Mouse (Mus musculus): ENCODE measurements around the gene Lhx8. TPM values are rescaled to one million over a fixed set of nuclear protein-coding genes. Genes with fewer than 3 reads are reported as not detected.

Gene Lhx8
- polyA plus RNA-seq, 1 experiment from 2014 or later = 0.19 TPM

DNA sequence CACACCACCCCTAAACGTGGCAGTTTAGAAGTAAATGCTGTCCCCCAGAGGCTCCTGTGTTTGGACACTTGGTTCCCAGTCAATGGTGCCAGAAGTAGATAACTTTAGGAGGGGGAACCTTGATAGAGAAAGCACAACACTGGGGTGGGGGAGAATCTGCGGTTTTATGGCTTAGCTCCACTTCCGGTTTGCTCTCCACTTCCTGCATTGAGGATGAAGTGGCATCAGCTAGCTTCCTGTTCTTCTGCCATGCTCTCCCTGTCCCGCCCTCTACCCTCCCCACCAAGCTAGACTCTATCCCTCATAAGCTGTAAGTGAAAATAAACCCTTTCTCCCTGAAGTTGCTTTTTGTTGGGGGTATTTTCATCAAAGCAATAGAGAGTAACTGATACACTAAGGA, 29.4 kb downstream of the Lhx8 start:
- Histone ChIP-seq H3K27me3 (replicated peaks) (no peaks in the 10 kb centered on the region), H3K27ac (no peak overlapping the region), H3K9me3 (no peaks in the 10 kb centered on the region), H3K4me3 (replicated peaks) (no peak overlapping the region), H3K4me2 (replicated peaks) (no peak overlapping the region), H3K9ac (no peak overlapping the region), H3K36me3 (no peaks in the 10 kb centered on the region), H3K4me1 (replicated peaks) (no peaks in the 10 kb centered on the region)
- WGBS = 76% methylated on average over 4 of the region's 4 CpGs
- ATAC-seq = no peak

DNA sequence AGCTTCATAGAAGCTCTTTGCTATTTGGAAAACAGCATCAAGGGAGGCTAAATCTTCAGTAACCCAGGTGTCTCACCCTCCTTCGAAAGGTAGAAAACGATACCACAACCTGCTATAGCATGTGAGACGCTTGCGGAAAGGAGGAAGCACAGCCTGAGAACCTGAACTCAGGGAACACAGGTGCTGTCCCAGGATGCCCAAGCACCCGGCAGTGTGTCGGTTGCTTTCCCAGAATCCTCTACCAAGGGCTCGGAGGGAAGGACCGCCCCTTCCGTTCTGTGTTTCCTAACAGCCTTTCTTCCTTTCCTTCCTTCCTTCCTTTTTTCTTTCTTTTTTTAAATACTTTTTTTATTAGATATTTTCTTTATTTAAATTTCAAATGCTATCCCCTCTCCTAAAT, 30.5 kb downstream of the Lhx8 start:
- no peak overlapping the region for H3K4me2 ChIP-seq (replicated peaks)
- 91% methylated on average over 9 of the region's 9 CpGs for WGBS

DNA sequence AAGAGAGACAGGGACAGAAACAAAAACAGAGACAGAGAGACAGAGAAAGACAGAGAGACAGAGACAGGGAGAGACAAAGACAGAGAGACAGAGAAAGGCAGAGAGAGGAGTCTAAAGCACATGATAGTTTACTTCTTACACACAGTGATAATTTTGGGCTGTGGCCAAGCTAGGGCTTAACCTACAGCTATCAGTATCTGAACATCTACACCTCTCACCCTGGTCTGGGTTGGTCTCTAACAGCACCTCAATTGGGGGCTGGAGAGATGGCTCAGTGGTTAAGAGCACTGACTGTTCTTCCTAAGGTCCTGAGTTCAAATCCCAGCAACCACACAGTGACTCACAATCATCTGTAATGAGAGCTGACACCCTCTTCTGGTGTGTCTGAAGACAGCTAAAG, 32.0 kb downstream of the Lhx8 start:
- Histone ChIP-seq H3K9me3 (no peaks in the 10 kb centered on the region), H3K27me3 (replicated peaks) (no peaks in the 10 kb centered on the region), H3K4me1 (replicated peaks) (no peaks in the 10 kb centered on the region), H3K9ac (no peak overlapping the region), H3K4me3 (replicated peaks) (no peak overlapping the region), H3K4me2 (replicated peaks) (no peak overlapping the region), H3K27ac (no peak overlapping the region), H3K36me3 (no peaks in the 10 kb centered on the region)
- no peak for ATAC-seq

More for the DNA sequence above, 30.5 kb downstream of the Lhx8 start:
- no peaks in the 10 kb centered on the region for H3K36me3 ChIP-seq
- no peak for ATAC-seq
- no peaks in the 10 kb centered on the region for H3K27me3 ChIP-seq (replicated peaks)
- H3K27ac ChIP-seq = no peak overlapping the region
- H3K4me1 ChIP-seq (replicated peaks) = no peaks in the 10 kb centered on the region
- no peak overlapping the region for H3K9ac ChIP-seq
- H3K9me3 ChIP-seq = no peaks in the 10 kb centered on the region
- no peak overlapping the region for H3K4me3 ChIP-seq (replicated peaks)

DNA sequence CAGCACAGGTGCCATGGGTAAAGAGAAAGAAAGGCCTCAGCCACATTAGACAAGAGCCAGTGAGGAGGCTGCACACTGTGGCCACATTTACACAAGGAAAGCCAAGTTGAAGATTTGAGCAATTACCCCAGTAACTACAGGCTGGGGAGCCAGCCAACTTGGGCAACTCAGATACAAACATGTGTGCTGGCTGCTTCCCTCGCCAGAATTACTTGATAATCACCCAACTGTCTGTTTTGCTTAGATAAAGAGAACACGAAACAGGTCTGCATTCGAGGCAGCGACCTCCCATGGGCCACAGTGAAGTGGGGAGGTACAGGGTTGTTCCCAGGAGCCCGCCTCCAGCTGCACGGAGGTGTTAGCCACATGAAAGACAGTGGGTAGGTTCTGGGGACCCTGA, 33.0 kb downstream of the Lhx8 start:
- no peak overlapping the region for H3K4me2 ChIP-seq (replicated peaks)
- no peaks in the 10 kb centered on the region for H3K27me3 ChIP-seq (replicated peaks)
- no peak overlapping the region for H3K9ac ChIP-seq
- no peaks in the 10 kb centered on the region for H3K4me1 ChIP-seq (replicated peaks)
- H3K27ac ChIP-seq = no peak overlapping the region
- H3K36me3 ChIP-seq = no peaks in the 10 kb centered on the region
- no peak for ATAC-seq
- 44% methylated on average over 6 of the region's 6 CpGs for WGBS
- H3K9me3 ChIP-seq = no peaks in the 10 kb centered on the region
- no peak overlapping the region for H3K4me3 ChIP-seq (replicated peaks)

DNA sequence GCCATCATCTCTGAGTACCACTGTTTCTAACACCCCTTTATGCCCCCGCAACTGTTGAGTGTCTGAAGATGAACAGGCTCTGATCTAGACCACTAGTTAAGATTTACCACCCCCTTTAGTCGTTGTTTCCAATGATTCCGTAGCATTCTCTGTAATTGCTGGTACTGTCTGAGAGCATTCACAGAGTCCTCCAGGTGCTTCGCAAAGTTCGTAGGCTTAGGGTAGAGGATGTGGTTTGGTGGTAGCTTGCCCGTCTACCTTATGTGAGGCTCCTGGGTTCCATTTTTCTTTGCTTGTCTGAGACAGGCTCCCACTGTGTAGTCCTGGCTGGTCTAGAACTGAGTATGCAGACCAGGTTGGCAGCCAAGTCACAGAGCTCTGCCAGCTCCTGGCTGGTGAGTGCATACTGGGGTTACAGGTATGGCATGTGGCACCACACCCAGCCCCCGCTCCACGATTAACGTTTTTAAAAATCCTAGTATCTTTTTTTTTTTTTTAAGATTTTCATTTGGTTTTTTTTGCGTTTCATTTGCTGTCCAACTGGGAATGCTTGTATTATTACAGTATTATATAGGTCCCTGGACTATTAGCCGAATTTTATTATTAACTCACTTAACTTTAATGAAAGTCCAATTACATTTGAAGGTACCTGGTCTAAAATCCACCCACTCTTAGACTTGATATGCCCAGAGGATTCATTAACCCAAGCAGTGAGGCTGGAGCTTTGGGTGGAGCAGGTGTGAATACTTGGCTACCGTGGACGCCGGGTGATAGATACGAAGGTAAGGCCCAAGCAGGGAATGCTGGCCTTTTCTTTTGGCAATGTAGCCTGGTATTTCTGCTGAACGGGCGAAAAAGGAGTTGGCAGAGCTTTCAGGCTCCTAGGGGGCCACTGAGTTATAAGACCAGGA, 35.3 kb downstream of the Lhx8 start:
- Histone ChIP-seq H3K27ac (no peak overlapping the region), H3K9ac (no peak overlapping the region), H3K27me3 (replicated peaks) (no peaks in the 10 kb centered on the region), H3K4me2 (replicated peaks) (no peak overlapping the region), H3K4me1 (replicated peaks) (no peaks in the 10 kb centered on the region), H3K9me3 (no peaks in the 10 kb centered on the region), H3K36me3 (no peaks in the 10 kb centered on the region), H3K4me3 (replicated peaks) (no peak overlapping the region)
- no peak for ATAC-seq
- WGBS = 93% methylated on average over 17 of the region's 17 CpGs

DNA sequence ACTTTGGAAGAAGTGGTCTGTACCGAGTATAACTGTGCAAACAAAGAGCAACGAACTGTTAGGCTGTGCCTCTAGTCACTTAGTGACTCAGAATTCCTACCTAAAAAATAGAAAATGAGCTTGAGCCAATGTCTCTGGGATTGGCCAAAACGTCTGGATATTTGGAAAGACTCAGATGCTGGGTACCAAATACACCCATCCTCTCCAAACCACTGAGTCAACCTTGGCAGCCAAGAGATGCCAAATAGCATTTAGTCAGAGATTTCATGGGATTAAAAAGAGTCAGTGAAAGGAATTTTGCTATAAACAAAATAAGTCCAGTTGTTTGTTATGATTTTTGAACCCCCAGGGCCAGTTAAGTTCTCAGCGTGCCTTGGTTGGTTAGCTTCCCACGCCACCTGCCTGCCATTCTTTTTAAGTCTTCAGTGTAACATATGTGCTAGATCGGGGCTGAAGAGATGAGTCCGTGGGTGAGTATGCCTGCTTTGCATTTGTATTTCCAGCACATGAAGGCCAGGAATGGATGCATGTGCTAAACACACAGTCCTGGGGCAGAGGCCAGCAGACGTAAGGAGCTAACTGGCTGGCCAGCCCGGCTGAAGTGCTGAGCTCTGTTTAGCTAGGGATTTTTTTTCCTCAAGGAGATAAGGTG, 36.5 kb downstream of the Lhx8 start:
- H3K27me3 ChIP-seq (replicated peaks) = no peaks in the 10 kb centered on the region
- no peak overlapping the region for H3K4me3 ChIP-seq (replicated peaks)
- no peak overlapping the region for H3K27ac ChIP-seq
- H3K9ac ChIP-seq = no peak overlapping the region
- no peaks in the 10 kb centered on the region for H3K4me1 ChIP-seq (replicated peaks)
- H3K36me3 ChIP-seq = no peaks in the 10 kb centered on the region
- H3K9me3 ChIP-seq = no peaks in the 10 kb centered on the region
- 64% methylated on average over 9 of the region's 9 CpGs for WGBS
- no peak overlapping the region for H3K4me2 ChIP-seq (replicated peaks)
- ATAC-seq = no peak

DNA sequence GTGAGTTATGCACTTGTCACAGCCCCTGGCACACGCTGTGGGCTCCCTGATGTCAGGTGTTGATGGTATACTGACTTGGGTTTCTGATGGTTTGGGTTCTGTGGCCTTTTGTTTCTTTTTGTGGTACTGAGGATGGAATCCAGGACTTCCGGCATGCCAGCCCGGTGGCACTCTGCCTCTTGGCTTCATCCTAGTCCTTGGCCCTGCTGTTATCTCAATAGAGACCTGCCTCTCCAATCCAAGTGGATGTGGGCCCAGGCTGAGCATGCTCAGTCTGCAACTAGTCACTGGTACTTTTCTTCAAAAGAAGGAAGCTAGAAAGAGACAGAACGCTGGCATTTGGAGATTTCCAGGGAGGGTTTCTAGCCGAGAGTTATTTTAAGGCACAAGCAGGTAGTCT, 38.3 kb downstream of the Lhx8 start:
- ATAC-seq = no peak
- no peaks in the 10 kb centered on the region for H3K27me3 ChIP-seq (replicated peaks)
- 80% methylated on average over 5 of the region's 5 CpGs for WGBS
- no peak overlapping the region for H3K27ac ChIP-seq
- H3K9ac ChIP-seq = no peak overlapping the region
- no peaks in the 10 kb centered on the region for H3K36me3 ChIP-seq
- H3K4me1 ChIP-seq (replicated peaks) = no peaks in the 10 kb centered on the region
- H3K9me3 ChIP-seq = no peaks in the 10 kb centered on the region
- no peak overlapping the region for H3K4me2 ChIP-seq (replicated peaks)
- no peak overlapping the region for H3K4me3 ChIP-seq (replicated peaks)

DNA sequence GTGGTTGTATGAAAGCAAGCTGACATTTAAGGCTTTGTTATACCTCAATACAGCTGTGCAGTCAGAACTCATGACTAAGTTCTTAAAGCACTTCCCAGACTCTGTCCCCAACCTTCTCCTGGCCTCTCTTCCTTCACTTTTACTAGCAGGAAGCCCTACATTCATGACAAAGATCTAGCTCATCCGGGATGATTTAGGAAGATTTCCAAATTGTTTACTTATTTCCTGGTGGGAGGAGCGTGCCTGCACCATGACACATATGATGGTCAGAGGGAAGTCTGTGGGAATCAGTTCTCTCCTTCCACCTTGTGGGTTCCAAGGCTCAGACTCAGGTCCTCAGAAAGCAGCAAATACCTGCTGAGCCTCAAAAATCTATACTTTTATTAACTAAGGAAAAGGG, 40.1 kb downstream of the Lhx8 start:
- no peaks in the 10 kb centered on the region for H3K27me3 ChIP-seq (replicated peaks)
- H3K36me3 ChIP-seq = no peaks in the 10 kb centered on the region
- 0 out of 2 replicates have a peak, but pooled peaks cover 2% of the 10 kb centered on the region for H3K4me1 ChIP-seq (replicated peaks)
- no peak for ATAC-seq
- H3K9me3 ChIP-seq = no peaks in the 10 kb centered on the region
- H3K27ac ChIP-seq = no peak overlapping the region
- 48% methylated on average over 2 of the region's 2 CpGs for WGBS
- no peak overlapping the region for H3K9ac ChIP-seq
- no peak overlapping the region for H3K4me2 ChIP-seq (replicated peaks)
- H3K4me3 ChIP-seq (replicated peaks) = no peak overlapping the region

DNA sequence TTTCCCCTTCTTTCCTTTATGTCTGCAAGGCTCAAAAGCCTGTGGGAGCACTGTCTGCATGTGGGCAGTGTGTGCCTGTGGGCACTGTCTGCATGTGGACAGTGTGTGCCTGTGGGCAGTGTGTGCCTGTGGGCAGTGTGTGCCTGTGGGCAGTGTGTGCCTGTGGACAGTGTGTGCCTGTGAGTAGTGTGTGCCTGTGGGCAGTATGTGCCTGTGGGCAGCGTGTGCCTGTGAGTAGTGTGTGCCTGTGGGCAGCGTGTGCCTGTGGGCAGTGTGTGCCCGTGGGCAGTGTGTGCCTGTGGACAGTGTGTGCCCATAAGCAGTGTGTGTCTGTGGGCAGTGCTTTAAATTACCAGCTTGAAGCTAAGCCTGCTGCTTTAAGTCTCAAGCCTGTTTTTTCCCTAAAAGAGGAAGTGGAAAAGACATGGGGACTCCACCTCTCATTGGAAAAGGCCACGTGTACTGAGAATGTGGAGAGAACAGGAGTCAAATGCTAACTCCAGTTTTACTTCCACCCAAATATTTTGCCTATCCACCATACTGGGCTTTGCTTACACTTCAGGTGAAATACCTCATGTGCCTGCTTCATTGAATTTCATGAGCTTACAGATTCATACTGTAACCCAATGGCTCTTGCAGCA, 41.9 kb downstream of the Lhx8 start:
- Histone ChIP-seq H3K27me3 (replicated peaks) (no peaks in the 10 kb centered on the region), H3K4me1 (replicated peaks) (0 out of 2 replicates have a peak, but pooled peaks cover 3% of the 10 kb centered on the region), H3K9ac (no peak overlapping the region), H3K27ac (no peak overlapping the region), H3K4me3 (replicated peaks) (no peak overlapping the region), H3K9me3 (no peaks in the 10 kb centered on the region), H3K36me3 (no peaks in the 10 kb centered on the region), H3K4me2 (replicated peaks) (no peak overlapping the region)
- WGBS = 75% methylated on average over 4 of the region's 4 CpGs
- no peak for ATAC-seq

DNA sequence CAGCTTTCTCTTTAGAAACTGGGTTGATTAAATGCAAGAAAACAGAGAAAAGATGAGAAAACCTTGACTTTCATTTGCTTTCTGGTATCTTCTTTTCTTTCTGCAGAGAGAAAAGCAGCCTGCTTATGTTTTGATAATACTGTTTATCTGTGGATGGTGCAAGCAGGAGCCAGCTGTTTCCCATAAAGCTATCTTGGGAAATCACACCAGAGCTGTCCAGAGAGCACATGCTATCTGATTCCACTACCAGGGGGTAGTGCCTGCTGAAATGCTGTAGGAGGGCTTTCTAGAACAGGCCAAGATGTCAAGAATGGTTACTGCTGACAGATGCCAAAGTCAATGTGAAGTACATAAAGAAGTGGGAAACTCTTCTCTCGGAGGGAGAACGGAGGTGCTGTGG, 43.2 kb downstream of the Lhx8 start:
- Histone ChIP-seq H3K4me2 (replicated peaks) (no peak overlapping the region), H3K27me3 (replicated peaks) (no peaks in the 10 kb centered on the region), H3K27ac (no peak overlapping the region), H3K36me3 (no peaks in the 10 kb centered on the region), H3K9me3 (no peaks in the 10 kb centered on the region), H3K4me3 (replicated peaks) (no peak overlapping the region), H3K4me1 (replicated peaks) (0 out of 2 replicates have a peak, but pooled peaks cover 3% of the 10 kb centered on the region), H3K9ac (no peak overlapping the region)
- ATAC-seq = no peak
- WGBS = 57% methylated on average over 2 of the region's 2 CpGs

DNA sequence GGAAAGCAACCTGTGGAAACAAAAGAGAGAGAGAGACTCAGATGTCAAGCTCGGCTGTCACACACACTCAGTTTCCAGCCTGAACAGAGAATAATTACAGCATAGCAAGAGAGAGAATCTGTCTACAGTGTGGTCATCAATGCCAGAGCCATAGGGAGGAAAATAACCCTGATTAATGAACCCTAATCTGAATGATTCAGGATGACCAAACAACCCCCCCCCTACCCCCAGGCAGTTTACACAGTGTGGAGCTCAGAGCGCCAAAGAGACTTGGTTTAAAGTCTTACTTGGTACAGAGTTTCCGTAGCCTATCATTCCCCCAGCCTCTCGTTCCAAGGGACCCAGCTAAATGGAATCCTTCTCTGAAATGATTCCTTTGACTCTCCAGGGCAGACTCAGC, 45.1 kb downstream of the Lhx8 start:
- H3K27ac ChIP-seq = no peak overlapping the region
- H3K4me1 ChIP-seq (replicated peaks) = 0 out of 2 replicates have a peak, but pooled peaks cover 3% of the 10 kb centered on the region
- H3K9ac ChIP-seq = no peak overlapping the region
- no peaks in the 10 kb centered on the region for H3K27me3 ChIP-seq (replicated peaks)
- 48% methylated on average over 4 of the region's 4 CpGs for WGBS
- no peaks in the 10 kb centered on the region for H3K36me3 ChIP-seq
- H3K4me3 ChIP-seq (replicated peaks) = no peak overlapping the region
- ATAC-seq = no peak
- no peaks in the 10 kb centered on the region for H3K9me3 ChIP-seq
- no peak overlapping the region for H3K4me2 ChIP-seq (replicated peaks)

DNA sequence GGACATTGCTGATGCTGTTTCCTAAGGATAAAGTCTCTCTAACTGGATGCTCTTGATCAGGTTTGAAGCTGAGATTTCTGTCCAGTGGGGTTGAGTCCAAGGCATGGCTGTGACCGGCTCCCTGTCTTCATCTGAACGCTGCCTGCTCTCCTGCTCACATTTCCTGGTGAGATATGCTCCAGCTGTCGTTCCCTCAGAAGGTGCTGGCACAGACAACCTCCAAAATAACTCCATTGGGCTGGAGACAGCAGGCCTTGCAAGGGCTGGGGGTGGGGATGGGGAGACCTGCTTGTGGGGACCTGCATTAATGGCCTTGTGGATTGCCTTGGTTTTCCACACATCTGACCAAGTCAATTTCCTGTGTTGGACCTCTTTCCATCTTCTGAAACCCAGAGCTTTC, 46.2 kb downstream of the Lhx8 start:
- no peak overlapping the region for H3K9ac ChIP-seq
- ATAC-seq = no peak
- no peaks in the 10 kb centered on the region for H3K9me3 ChIP-seq
- H3K4me2 ChIP-seq (replicated peaks) = no peak overlapping the region
- 0 out of 2 replicates have a peak, but pooled peaks cover 3% of the 10 kb centered on the region for H3K4me1 ChIP-seq (replicated peaks)
- 33% methylated on average over 3 of the region's 3 CpGs for WGBS
- H3K27ac ChIP-seq = no peak overlapping the region
- H3K4me3 ChIP-seq (replicated peaks) = no peak overlapping the region
- no peaks in the 10 kb centered on the region for H3K36me3 ChIP-seq
- no peaks in the 10 kb centered on the region for H3K27me3 ChIP-seq (replicated peaks)
